Mouse (Mus musculus): Measurements from ENCODE around the gene Mical1.

Gene Mical1

DNA sequence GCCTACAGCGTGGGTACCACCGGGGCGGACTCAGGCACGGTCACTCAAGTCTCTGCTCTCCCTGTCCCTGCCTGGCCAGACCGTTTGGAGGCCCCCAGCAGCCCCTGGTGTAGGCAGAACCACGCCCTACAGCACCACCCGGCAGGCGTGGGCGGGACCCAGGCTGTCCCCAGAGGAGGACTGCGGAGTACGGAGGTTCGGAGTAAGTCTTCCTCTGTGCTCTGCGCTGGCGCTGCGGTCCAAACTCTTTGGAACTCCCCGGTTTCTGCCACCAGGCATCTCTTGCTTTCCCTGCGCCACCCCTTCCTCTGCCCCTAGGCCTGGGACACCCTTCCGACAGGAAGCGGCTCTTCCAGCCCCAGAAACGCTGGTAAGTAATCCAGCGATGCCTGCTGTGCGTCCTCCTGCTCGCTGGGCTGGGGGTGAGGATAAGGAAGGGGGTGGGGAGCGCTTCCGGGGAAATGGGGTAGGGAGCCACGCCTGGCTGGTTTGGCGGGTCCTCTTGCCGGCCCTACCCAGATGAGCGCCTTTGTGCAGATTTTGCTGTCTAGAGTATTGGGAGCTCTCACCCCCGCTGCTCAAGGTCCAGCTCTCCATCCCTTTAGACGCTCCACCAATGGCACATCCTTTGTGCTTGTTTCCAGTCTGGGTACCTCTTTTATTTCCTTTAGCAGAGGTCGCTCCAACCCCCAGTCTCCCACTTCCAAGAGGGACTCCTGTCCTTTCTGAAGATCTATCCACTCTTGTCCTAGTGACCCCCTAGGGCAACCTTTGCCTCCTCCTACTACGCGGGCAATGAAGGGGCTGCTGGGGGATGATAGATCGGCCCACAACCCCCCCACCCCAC lies at the start of gene Mical1:
TSS of gene Mical1 (plus strand) at position 144 of the 847 bp plus-strand sequence.
- DNase-seq (ENCODE audit: inconsistent age in 2 of 2, low spot score in 1 of 2): peak; percentile 61 to 79

DNA sequence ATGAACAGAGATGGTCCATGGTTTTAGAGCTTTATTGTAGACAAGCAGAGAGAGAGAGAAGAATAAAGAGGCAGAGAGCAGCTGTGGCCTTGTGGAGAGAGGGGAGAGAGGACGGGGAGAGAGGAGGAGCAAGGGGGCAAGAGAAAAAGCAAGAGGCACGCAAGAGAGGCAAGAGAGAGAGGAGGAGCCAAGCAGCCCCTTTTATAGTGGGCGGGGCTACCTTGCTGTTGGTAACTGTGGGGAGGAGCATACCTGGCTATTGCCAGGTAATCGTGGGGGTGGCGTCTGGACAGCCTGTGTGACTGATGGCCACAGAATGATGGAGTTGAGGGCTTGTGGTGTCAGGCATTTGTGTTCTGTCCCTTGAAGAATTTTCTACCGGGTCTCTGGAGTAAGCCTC lies 49.7 kb upstream of the Mical1 start:
- no peak for DNase-seq (ENCODE audit: inconsistent age in 2 of 2, low spot score in 1 of 2)

DNA sequence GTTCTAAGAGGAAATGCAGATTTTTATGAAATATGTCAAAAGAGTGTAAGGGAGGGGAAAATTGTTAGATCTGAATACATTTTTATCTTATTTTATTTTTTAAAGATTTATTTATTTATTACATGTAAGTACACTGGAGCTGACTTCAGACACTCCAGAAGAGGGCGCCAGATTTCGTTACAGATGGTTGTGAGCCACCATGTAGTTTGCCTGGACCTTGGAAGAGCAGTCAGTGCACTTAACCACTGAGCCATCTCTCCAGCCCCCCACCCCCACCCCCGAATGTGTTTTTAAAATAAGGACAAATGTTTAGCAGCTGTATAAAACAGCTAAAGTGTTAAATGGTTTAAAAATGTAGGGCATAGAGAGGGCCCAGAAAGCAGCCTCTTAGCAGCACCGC lies 41.5 kb upstream of the Mical1 start:
- DNase-seq (ENCODE audit: inconsistent age in 2 of 2, low spot score in 1 of 2): peak; percentile 61 to 86

DNA sequence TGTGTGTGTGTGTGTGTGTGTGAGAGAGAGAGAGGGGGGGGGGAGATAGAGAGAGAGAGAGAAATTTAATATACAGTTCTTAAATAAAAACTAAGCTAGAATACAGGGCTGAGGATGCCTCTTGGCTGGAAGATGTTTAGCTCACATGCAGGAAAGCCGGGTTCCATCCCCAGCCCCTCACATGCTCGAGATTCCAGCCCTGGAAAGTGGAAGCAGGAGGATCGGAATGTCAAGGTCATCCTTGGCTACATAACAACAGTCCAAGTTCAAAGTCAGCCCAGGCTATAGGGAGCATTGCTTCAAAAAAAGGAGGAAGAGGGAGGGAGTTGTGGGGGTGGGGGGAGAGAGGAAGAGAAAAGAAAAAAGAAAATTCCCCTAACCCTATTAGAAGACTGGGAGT lies 41.0 kb upstream of the Mical1 start:
- peak in 1 of 2 experiments; percentile 62 for DNase-seq (ENCODE audit: inconsistent age in 2 of 2, low spot score in 1 of 2)

DNA sequence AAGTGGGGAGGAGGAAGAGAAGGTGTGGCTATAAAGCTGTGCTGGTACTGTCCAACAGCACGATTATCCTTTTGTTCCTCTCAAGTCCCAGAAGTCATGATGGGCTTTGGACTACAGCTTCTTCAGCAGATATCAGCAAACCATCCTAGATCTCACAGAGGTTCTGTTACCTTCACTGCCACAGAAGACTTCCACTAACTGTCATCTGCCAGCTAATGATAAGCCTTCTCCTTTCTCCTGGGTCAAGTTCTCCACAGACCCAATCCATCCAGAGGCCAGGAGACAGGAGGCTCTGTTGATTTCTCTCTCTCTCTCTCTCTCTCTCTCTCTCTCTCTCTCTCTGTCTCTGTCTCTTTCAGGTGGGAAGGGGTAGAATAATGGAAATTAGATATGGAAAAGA lies 27.9 kb upstream of the Mical1 start:
- DNase-seq (ENCODE audit: inconsistent age in 2 of 2, low spot score in 1 of 2): no peak

DNA sequence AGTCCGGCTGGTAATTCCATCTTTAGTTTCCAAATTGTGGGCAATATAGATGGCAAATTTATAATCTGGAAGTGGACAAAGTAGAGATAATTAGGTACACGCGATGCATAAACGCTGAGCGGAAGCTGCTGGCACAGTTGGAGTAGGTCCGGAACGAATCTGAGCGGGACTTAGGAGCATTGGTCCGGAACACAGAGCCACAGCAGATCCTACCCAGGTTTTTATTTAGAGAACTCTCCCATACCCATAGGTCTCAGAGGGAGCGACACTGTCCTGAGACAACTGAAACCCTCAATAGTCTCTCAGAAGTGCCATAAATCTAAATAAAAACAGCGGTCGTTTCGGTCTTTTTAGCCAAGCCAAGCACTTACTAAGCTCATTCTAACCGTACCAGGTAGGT lies 26.4 kb upstream of the Mical1 start:
- DNase-seq (ENCODE audit: inconsistent age in 2 of 2, low spot score in 1 of 2): peak in 1 of 2 experiments; percentile 39

DNA sequence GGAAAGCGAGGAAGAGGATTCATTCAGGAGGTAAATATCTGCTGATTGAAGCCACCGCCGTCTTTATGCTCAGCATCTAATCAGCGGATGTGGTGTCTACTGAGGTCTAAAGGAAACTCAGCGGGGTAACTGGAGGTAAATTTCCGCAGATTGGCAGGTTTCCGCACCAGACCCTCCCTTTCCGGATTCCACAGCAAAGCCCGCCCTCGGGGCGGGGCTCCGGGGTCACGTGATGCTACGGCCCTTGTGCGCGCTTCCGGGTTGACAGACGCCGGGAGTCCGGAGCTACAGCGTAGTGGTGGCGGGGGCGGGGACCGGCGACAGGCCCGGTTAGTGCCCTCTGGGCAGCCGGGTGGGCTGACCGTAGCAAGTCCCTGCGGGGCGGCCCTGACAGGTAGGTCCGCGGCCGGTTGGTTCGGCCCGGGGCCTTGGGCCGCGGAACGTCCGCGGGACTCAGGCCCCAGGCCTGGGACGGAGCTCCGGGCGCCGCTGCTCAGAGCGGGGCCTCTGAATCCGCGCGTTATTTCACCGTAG lies 25.9 kb upstream of the Mical1 start, which contains the start of gene Zbtb24:
TSS of gene Zbtb24 (plus strand) at position 247 of the 534 bp plus-strand sequence.
- DNase-seq (ENCODE audit: inconsistent age in 2 of 2, low spot score in 1 of 2): peak; percentile 96 to 98

DNA sequence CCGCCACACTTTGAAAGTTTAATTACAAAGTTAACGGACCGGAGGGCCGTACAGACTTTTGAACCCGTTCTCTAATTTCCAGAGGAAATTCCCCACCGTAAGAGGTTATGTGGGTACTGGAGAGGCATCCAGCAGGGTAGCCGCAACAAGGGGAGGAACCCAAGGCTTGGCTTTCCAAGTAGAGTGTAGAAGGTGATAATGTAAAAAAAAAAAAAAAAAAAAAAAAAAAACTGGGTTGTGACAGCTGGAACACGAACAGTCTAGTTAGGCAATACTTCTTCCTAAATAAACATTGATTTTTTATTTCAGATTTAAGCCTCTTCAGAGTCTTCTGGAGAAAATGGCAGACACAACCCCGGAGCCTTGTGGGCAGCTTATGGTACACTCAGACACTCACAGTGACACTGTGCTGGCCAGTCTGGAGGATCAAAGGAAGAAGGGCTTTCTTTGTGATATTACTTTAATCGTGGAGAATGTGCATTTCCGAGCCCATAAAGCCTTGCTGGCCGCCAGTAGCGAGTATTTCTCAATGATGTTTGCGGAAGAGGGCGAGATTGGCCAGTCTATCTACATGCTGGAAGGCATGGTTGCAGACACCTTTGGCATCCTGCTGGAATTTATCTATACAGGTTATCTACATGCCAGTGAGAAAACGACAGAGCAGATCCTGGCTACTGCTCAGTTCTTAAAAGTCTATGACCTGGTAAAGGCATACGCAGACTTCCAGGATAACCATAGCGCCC lies 25.2 kb upstream of the Mical1 start:
- DNase-seq (ENCODE audit: inconsistent age in 2 of 2, low spot score in 1 of 2): no peak

DNA sequence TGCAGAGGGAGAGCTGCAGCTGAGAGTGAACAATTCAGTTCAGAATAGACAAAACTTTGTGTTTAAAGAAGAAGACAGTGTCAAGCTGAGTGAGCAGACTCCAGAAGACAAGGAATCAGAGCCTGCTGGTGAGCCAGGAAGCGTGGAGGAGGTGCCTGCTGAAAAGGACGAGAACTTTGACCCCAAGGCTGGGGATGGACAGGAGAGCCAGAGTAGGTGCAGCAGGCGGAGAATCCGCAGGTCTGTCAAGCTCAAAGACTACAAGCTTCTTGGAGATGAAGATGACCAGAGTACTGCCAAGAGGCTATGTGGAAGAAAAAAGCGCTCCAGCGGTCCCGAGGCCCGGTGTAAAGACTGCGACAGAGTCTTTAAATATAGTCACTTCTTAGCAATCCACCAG lies 24.5 kb upstream of the Mical1 start:
- no peak for DNase-seq (ENCODE audit: inconsistent age in 2 of 2, low spot score in 1 of 2)

DNA sequence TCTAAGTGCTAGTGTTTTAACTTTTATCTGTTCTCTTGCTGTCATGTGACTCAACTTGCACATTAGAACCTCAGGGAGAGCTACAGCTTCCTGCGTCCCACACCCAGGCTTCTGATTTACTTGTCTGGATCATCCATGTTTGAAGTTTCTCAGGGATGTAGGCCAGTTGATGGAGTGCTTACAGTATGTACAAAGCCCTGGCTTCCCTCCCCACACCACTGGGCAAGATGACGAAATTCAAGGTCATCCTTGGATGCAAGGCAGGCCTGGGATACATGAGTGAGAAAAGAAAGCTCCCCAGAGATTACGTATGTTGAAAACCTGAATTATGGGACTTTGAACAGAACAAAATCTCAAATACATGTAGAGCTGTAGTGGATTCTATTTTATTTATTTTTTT lies 23.3 kb upstream of the Mical1 start:
- peak in 1 of 2 experiments; percentile 64 for DNase-seq (ENCODE audit: inconsistent age in 2 of 2, low spot score in 1 of 2)

DNA sequence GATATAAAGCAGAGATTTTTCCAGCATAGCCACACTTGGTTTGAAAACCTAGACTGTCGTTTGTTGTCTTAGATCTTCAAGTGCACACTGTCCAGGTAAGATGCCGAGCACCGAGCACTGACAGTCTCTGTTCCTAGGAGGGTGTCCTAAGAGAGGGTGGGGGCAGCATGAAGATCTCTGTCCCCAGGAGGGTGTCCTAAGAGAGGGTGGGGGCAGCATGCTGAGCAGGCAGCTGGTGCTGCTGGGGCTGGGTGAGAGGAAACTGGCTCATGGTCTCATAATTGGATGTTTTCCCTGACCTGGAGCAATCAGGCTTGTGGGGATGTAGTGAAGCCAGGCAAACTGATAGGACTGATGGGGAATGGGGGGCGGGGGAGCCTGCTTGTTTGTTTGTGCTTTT lies 16.1 kb upstream of the Mical1 start:
- DNase-seq (ENCODE audit: inconsistent age in 2 of 2, low spot score in 1 of 2): no peak

DNA sequence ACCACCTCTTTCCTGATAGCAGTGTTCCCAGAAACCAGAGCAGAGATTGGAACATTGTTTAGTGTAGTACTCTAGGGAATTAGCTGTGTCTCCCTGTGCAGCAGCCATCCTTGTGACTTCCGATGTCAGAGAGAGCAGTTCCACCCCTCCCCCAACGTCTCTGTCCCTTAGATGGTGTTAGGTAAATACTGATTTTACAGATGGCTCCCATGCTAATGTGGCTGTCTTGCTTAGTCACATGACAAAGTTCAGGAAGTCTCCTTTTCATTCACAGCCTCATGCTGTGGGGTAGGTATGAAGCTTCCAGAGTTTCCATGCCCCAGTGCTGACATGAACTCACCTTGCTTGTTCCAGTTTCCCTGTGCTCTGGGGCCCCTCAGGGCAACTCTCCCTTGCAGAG lies 15.6 kb upstream of the Mical1 start:
- DNase-seq (ENCODE audit: inconsistent age in 2 of 2, low spot score in 1 of 2): no peak

DNA sequence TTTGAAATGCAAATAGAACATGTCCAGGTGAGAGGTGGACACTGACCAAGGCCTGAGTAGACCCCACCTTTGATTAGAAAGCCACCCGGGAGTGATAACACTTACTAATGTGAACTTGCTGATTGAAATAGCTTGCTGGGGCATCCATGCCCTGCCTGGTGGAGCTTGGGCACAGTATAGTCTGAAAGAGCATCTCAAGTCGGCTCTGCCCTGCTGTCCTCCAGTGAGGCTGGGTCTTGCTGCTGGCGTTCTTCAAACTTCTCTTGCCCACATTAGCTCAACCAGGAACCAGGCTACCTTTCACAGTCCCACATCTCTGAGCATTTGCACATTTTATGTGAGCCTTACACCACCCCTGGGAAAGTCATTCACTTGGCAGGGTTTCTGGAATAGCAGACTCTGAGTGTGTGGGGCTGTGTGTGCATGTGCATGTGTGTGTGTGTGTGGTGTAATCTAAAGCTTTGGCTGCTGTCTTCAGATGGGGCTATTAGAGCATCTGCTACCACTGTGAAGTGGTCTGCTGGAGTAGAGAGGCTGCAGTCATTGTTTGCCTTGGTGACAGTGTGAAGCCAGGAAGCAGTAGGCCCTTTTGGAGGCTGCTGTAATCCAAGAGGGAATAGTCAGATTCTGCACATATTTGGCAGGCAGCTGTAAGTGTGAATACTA lies 14.9 kb upstream of the Mical1 start:
- DNase-seq (ENCODE audit: inconsistent age in 2 of 2, low spot score in 1 of 2): no peak

DNA sequence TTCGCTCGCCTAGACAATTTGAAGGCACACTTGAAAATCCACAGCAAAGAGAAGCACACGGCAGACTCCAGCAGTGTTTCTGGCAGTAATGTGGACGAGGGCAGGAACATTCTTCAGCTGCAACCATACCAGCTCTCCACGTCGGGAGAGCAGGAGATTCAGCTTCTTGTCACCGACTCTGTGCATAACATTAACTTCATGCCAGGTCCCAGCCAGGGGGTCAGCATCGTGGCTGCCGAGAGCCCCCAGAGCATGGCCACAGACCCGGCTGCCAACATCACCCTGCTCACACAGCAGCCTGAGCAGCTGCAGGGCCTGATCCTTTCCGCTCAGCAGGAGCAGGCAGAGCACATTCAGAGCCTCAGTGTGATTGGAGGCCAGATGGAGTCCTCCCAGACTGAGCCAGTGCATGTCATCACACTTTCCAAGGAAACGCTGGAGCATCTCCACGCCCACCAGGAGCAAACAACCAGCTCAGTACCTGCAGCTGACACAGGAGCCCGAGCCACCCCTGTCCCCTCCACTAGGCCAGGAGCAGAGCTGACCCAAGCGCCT lies 11.6 kb upstream of the Mical1 start:
- no peak for DNase-seq (ENCODE audit: inconsistent age in 2 of 2, low spot score in 1 of 2)

DNA sequence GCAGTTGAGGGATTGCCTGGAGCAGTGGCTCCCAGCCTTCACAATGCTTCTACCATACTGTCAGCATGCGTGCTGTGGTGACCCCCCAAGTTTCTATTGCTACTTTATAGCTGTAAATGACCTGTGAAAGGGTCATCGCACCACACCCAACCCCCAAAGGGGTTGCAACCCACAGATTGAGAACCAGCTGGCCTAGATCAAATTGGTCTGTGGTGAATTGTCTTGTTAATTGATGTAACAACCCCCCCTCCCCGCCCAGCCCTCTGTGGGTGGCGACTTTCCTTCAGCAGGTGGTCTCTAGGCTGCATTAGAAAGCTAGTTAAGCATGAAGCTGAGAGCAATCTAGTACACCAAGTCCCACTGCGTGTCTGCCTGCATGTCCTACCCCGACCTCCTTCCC lies 8.8 kb upstream of the Mical1 start:
- DNase-seq (ENCODE audit: inconsistent age in 2 of 2, low spot score in 1 of 2): no peak

DNA sequence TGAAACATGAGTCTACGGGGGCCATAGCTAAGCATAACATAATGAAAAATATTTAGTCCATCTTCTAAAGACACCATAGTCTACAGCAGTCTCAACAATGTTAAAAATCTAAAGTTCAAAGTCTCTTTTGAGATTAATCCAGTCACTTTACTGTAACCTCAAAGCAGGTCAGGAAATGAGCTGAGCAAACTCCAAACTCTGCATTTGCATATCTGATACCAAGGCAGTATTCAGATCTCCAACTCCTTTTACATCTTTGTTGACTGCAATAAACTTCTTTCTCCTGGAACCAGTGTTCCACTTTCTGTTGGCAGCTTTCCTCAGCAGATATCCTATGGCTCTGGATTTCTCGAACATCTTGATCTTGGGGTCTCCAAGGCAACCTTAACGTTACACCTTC lies 5.4 kb upstream of the Mical1 start:
- DNase-seq (ENCODE audit: inconsistent age in 2 of 2, low spot score in 1 of 2): no peak

DNA sequence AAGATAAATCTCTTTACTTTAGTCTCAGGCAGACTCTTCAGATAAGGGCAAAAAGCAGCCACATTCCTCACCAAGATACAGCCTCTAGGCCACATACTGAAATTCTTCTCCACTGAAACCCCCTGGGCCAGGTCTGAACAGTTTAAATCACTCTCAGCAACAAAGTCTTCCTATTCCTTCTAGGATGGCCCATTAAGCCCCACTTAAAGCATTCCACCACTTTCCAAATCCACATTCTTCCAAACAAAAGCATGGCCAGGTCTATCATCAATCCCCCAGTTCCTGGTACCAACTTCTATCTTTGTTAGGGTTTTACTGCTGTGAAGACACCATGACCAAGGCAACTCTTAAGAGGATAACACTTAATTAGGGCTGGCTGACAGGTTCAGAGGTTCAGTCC lies 3.6 kb upstream of the Mical1 start:
- no peak for DNase-seq (ENCODE audit: inconsistent age in 2 of 2, low spot score in 1 of 2)

DNA sequence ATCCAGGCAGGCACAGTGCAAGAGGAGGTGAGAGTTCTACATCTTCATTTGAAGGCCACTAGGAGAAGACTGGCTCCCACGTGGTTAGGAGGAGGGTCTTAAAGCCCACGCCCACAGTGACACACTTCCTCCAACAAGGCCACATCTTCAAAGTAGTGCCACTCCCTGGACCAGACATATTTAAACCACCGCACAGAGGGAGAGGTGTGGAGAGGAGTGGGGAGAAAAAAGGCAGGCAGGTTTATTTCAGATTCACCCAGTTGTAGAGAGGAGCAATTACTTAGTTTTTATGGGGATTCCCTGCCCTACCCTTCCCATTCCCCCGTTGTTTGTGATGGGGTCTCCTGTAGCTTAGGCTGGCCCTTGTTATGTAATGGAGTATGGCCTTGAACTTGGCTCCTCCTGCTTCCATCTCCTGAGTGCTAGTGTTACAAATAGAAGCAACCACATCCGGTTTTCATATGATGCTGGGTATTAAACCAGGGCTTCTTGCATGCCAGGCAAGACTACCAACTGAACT lies 3.1 kb upstream of the Mical1 start:
- no peak for DNase-seq (ENCODE audit: inconsistent age in 2 of 2, low spot score in 1 of 2)

DNA sequence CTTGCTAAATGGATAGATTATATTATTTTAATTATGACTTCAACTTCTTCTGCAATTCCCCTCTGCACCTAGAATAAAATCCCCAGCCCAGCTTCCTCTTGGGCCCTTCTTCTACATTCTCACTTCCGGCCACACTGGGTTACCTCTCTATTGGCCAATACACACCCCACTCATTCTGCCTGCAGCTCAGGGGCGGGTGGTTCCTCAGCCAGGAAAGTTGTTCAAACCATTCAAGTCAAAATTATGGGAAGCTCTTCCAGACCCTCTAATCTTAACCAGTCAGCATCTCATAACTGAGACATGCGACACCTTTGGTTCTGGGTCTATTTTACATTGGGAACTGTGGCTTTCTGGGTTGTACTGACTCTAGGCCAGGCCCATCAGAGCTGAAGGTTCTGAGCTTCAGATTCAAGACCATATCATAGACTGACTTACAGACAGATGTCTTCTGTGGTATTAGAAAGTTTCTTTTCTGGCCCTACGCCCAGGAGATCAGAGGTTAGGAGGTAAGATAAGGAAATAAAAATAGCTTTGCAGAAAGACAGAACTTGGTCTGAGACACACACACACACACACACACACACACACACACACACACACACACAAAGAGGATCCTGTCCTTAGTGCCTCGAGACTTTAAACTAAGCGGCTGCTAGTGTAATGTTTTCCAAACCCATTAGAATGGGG lies 2.2 kb upstream of the Mical1 start:
- DNase-seq (ENCODE audit: inconsistent age in 2 of 2, low spot score in 1 of 2): peak; percentile 53 to 84

DNA sequence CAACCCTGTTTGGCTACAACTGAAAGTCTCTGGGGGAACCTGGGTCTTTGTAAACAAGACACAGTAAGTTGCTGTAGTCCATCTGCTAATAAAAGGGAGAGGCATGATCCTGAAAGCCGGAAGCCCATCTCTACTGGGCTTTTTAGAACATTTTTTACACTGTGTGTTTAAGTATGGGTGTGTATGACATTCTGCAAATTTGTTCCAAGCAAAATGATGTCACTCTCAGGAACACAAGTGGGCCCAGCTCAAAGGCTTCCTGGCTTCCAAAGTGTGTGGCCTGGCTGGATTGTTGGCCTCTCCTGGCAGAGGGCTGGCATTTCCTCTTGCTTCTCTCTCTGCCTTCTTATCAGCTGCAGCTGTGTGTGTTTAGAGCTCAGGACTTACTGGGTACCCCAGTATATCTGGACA lies 1.1 kb upstream of the Mical1 start:
- no peak for DNase-seq (ENCODE audit: inconsistent age in 2 of 2, low spot score in 1 of 2)

DNA sequence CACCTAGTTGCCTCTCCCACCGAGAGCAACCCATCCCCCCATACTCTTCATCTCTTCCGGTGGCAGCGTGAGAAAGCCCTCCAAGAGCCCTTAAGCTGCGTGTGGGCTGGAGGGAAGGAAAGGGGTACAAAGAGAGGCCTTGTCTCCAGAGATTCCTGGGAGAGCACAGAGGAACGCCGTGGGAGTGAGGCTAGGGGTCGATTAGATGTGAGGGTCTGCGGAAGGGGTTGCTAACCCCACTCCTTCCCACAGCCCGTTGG lies 834 bp downstream of the Mical1 start:
- peak in 1 of 2 experiments; percentile 69 for DNase-seq (ENCODE audit: inconsistent age in 2 of 2, low spot score in 1 of 2)

Measured in adrenal gland, adult (tissue).